Mouse (Mus musculus) Patski (cell line): ENCODE measurements around the gene Itgb5. TPM values are rescaled to one million over a fixed set of nuclear protein-coding genes. Genes with fewer than 3 reads are reported as not detected.

Experiments
- ATAC-seq: fragments of 100-300 bp; one replicate; pipeline ENCODE4 v1.8.0; 2021
- CTCF ChIA-PET: fragments of 350-600 bp; sonication (Branson Sonifier 250); formaldehyde crosslinking; loops from one replicate; lab custom pipeline; 2022; ENCODE audit warnings: inconsistent platforms; lab: Charles Lee
- POLR2A ChIA-PET: fragments of 350-600 bp; sonication (Branson Sonifier 250); formaldehyde crosslinking; loops from one replicate; lab custom pipeline; 2022; ENCODE audit warnings: antibody characterized with exemption, inconsistent platforms; lab: Charles Lee
- DNase-seq: peaks from one replicate; pipeline ENCODE4 v3.0.0-alpha.2; 2011; ENCODE audit warnings: low read depth, low spot score
- H3K27me3 ChIP-seq: fragments of 371-371 bp; one replicate; pipeline ENCODE4 v1.5.1; 2021
- CTCF ChIP-seq: fragments of 100-300 bp; IDR thresholded peaks from one replicate; pipeline ENCODE4 v1.5.1; 2021
- in situ Hi-C: fragments of 300-500 bp; cut with MboI; formaldehyde crosslinking; loops from 3 replicates; pipeline ENCODE4 v1.11.1; 2018; ENCODE audit warnings: low pct_unique_long_range_greater_than_20kb, mixed read lengths
- polyA plus RNA-seq: library from polyadenylated mRNA; unstranded; gene quantifications from one replicate; pipeline ENCODE4 v1.2.3, GENCODE M21; 2021

Itgb5 gene
- polyA plus RNA-seq, 1 experiment from 2014 or later: 355 TPM

- POLR2A ChIA-PET: no interaction called here
- no peaks in the 10 kb centered on the region for H3K27me3 ChIP-seq
- no peak for TF ChIP-seq CTCF
- no peak for ATAC-seq
- DNase-seq: no peak
- in situ Hi-C loops: no loop called here
- CTCF ChIA-PET: interaction anchor here (1.1 kb wide), 1 partner anchor 12 kb away, joined by 3 read pairs; no protein-coding TSS in a partner anchor
Observed at GRCm38 (mm10) chr16:33935407-33935785, 105.9 kb downstream of the Itgb5 start.

GRCm38 (mm10) chr16:33936885-33937284 lies 107.4 kb downstream of the Itgb5 start:
- no peak for DNase-seq
- no peak for ATAC-seq
- in situ Hi-C loops: no loop called here
- no peak for TF ChIP-seq CTCF
- no peaks in the 10 kb centered on the region for H3K27me3 ChIP-seq
- CTCF ChIA-PET: interaction anchor here (1.0 to 1.4 kb wide), 2 partner anchors 10 to 14 kb away, joined by 3 to 4 read pairs; no protein-coding TSS in a partner anchor
- POLR2A ChIA-PET: no interaction called here

DNA sequence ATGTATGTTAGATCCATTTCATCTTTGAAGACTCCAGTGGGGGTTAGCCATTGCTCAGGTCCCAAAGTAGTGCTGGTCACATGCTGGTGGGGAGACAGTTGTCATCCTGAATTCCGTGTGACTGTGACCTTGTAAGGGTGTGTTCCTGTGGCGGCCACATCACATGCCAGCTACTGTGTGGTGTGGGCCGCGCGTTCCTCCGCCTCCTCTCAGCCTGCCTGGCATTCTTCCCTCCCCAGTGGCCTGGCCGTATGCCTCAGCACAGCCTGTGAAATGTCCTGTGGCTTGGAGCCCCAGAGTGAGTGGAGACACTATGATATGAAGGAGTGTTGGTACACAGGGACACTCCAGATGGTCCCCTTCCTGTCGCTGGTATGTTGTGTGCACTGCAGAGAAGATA lies 108.1 kb downstream of the Itgb5 start:
- TF ChIP-seq CTCF: no peak
- POLR2A ChIA-PET: no interaction called here
- no peak for ATAC-seq
- in situ Hi-C loops: no loop called here
- CTCF ChIA-PET: interaction anchor here (1.0 to 1.4 kb wide), 2 partner anchors 10 to 13 kb away, joined by 3 to 4 read pairs; no protein-coding TSS in a partner anchor
- no peaks in the 10 kb centered on the region for H3K27me3 ChIP-seq
- DNase-seq: no peak

DNA sequence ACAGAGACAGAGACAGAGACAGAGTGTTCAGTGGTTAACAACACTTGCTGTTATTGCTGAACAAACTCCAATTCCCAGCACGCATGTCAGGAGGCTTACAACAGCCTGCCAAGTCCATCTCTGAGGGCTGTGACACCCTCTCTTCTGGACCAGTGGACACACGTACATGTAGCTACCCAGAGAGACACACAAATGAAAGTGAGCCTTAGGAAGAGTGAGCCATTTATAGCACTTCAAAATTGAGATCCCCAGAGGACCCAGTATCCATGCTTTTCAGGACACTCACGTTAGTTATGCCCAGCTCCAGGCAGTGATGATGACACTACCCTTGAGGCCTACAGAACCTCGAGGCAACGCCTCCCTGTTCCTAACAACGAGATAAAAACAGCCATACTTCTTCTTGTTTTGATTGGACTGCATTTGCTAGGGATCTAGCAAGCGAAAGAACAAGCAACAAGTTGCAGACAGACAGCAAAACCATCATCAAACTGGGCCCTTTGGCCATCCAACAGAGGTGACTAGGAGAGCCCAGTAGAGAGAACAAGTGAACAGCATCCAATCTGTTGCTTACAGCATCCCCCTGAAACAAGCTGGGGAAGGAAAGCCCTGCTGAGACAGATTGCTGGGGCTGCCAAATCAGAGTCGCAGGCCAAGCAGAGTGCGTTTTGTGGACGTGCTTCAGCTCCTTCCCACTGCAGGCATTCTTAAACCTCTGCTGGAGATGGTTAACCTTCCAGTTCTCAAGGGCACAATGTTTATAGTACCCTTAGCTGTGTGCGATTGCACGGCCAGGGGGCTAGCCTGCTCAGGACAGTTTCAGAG lies 109.1 kb downstream of the Itgb5 start:
- ATAC-seq: no peak
- ChIA-PET CTCF (no interaction called here), POLR2A (no interaction called here)
- no peak for DNase-seq
- in situ Hi-C loops: no loop called here
- no peak for TF ChIP-seq CTCF
- H3K27me3 ChIP-seq: no peaks in the 10 kb centered on the region

GRCm38 (mm10) chr16:33939133-33939531 lies 109.7 kb downstream of the Itgb5 start:
- no peak for ATAC-seq
- in situ Hi-C loops: no loop called here
- TF ChIP-seq CTCF: no peak
- CTCF ChIA-PET: no interaction called here
- POLR2A ChIA-PET: interaction anchor here (0.5 kb wide), 1 partner anchor 157 kb away, joined by 3 read pairs; no protein-coding TSS in a partner anchor
- H3K27me3 ChIP-seq: no peaks in the 10 kb centered on the region
- DNase-seq: no peak

DNA sequence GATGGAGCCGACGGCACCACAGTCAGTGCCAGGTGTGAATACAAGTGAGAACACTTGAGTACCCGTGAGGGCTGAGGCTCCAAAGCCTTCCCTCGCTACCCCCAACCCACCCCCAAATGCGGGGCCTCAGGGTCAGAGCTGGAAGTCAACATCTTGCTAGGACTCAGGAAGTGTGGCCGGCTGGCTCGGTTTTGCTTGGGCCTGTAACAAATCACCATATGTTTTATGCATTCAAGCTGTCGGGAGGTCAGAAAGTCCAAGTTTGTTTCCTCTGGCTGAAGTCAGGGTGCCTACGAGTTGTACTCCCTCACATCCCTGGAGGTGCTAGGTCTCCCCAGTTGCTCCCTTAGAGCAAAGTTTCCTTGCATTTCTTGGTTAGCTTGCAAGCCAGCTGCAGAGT lies 110.2 kb downstream of the Itgb5 start:
- ATAC-seq (no peak), DNase-seq (no peak)
- in situ Hi-C loops: no loop called here
- TF ChIP-seq CTCF: no peak
- POLR2A ChIA-PET: interaction anchor here (0.5 kb wide), 1 partner anchor 158 kb away, joined by 3 read pairs; no protein-coding TSS in a partner anchor
- CTCF ChIA-PET: no interaction called here
- H3K27me3 ChIP-seq: no peaks in the 10 kb centered on the region

- H3K27me3 ChIP-seq: no peaks in the 10 kb centered on the region
- CTCF ChIA-PET: no interaction called here
- no peak for TF ChIP-seq CTCF
- ATAC-seq (no peak), DNase-seq (no peak)
- POLR2A ChIA-PET: interaction anchor here (0.7 kb wide), 1 partner anchor 22 kb away, joined by 3 read pairs; no protein-coding TSS in a partner anchor
- in situ Hi-C loops: no loop called here
Observed at GRCm38 (mm10) chr16:33940095-33940494, 110.6 kb downstream of the Itgb5 start.

GRCm38 (mm10) chr16:33941271-33941781 lies 111.9 kb downstream of the Itgb5 start:
- in situ Hi-C loops: no loop called here
- ATAC-seq (peak; percentile 26), DNase-seq (peak; percentile 37)

DNA sequence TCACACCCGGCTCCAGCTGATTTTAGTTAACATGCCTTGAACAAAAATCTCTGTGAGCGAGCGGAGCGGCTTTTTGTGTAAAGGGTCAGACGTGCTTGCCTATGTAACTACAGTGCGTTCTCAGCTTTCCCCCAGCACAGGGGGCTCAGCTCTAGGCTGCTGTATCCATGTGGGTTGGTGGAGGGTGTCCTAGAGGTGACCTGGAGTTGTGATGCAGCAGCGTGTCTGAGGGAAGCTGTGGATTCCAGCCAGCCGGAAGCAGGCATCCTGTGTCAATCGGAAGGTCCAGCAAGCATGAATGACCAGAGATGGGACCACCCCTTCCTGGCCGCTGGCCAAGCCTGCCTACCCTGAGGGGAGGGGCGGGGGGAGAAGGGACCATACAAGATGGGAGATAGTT lies 112.9 kb downstream of the Itgb5 start:
- in situ Hi-C loops: no loop called here
- POLR2A ChIA-PET: no interaction called here
- CTCF ChIA-PET: no interaction called here
- no peak for ATAC-seq
- no peaks in the 10 kb centered on the region for H3K27me3 ChIP-seq
- DNase-seq: no peak
- TF ChIP-seq CTCF: no peak

More at GRCm38 (mm10) chr16:33941271-33941781, 111.9 kb downstream of the Itgb5 start:
- ChIA-PET POLR2A (no interaction called here), CTCF (no interaction called here)
- no peak for TF ChIP-seq CTCF
- no peaks in the 10 kb centered on the region for H3K27me3 ChIP-seq

DNA sequence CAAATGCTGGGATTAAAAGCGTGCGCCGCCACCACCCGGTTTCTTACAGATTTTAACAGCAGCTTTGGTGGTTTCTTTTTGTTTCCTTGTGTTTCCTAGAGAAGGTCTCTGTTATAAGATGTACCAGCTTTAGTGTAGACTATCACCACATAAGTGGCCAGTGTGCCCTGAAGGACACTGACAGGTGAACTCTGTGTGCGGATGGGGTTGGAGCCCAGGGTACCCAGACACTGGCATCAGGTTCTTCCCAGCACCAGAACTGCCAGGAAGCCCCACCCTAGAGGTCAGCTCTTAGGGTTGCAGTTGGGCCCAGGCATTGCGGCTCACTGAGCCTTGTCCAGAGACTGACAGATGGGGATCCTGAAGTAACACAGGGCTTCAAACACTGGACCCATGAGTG lies 113.9 kb downstream of the Itgb5 start:
- no peaks in the 10 kb centered on the region for H3K27me3 ChIP-seq
- TF ChIP-seq CTCF: no peak

DNA sequence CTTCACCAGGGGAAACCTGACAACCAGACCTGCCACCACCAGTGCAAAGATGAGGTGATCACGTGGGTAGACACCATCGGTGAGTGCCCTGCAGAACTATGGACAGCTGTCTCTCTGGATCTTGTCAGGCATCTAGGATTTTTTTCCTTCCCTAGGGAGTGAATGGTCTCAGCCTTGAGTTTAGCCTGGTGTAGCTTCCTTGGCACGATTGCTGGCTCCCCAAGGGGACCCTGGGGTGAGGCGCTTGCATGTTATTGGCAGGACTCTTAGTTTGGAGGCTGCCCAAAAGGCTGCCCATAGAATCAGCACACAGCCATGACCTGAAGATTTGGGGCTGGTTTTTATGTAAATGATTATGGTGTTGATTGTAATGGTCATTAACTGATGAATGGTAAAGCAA lies 114.7 kb downstream of the Itgb5 start:
- TF ChIP-seq CTCF: no peak
- ATAC-seq (no peak), DNase-seq (no peak)
- ChIA-PET CTCF (interaction anchor here (1.2 kb wide), 1 partner anchor 28 kb away, joined by 3 read pairs; no protein-coding TSS in a partner anchor), POLR2A (interaction anchor here (0.9 kb wide), 1 partner anchor 27 kb away, joined by 5 read pairs; no protein-coding TSS in a partner anchor)
- no peaks in the 10 kb centered on the region for H3K27me3 ChIP-seq
- in situ Hi-C loops: no loop called here

More for the DNA sequence above, 113.9 kb downstream of the Itgb5 start:
- POLR2A ChIA-PET: interaction anchor here (0.9 kb wide), 1 partner anchor 26 kb away, joined by 5 read pairs; no protein-coding TSS in a partner anchor
- no peak for DNase-seq
- CTCF ChIA-PET: no interaction called here
- in situ Hi-C loops: no loop called here
- no peak for ATAC-seq
